Mouse (Mus musculus) lung, postnatal 0 days (tissue): Measurements from ENCODE around the gene Tex12.

Experiments
- CTCF ChIP-seq: IDR thresholded peaks from 2 replicates; pipeline ENCODE4 v1.5.1; 2016; ENCODE audit warnings: antibody characterized with exemption, mild to moderate bottlenecking
- EP300 ChIP-seq: IDR thresholded peaks from 2 replicates; pipeline ENCODE4 v1.6.1; 2016; ENCODE audit warnings: antibody characterized with exemption, mild to moderate bottlenecking, control low read depth

GRCm38 (mm10) chr9:50527860-50528259 is 33.3 kb downstream of the Tex12 start:
- TF ChIP-seq EP300 (no peak), CTCF (no peak)
